Mouse (Mus musculus) neural tube, embryonic 12.5 days (tissue): Measurements from ENCODE around the gene Ppme1. TPM values are rescaled to one million over a fixed set of nuclear protein-coding genes. Genes with fewer than 3 reads are reported as not detected.

Source experiments
- ATAC-seq: fragments of 200-750 bp; cut with Nextera tagmentation; 2 replicates; pipeline ENCODE4 v1.8.0; 2017; ENCODE audit warnings: low read depth, mild to moderate bottlenecking, moderate TSS enrichment, moderate library complexity; ENCODE audit not compliant: low FRiP score
- H3K27ac ChIP-seq: fragments of 300-500 bp; sonication (generic); 2 replicates; pipeline ENCODE4 v1.5.1; 2016
- H3K27me3 ChIP-seq: fragments of 300-500 bp; sonication (generic); replicated peaks from 2 replicates; pipeline ENCODE4 v1.6.1; 2016; ENCODE audit warnings: mild to moderate bottlenecking
- H3K36me3 ChIP-seq: fragments of 300-500 bp; sonication (generic); 2 replicates; pipeline ENCODE4 v1.6.1; 2016; ENCODE audit warnings: mild to moderate bottlenecking
- H3K4me1 ChIP-seq: fragments of 300-500 bp; sonication (generic); 2 replicates; pipeline ENCODE4 v1.6.1; 2016
- H3K4me2 ChIP-seq: fragments of 300-500 bp; sonication (generic); replicated peaks from 2 replicates; pipeline ENCODE4 v1.6.1; 2016; ENCODE audit warnings: mild to moderate bottlenecking
- H3K4me3 ChIP-seq: fragments of 300-500 bp; sonication (generic); 2 replicates; pipeline ENCODE4 v1.5.1; 2016
- H3K9ac ChIP-seq: fragments of 300-500 bp; sonication (generic); 2 replicates; pipeline ENCODE4 v1.6.1; 2016; ENCODE audit warnings: mild to moderate bottlenecking
- H3K9me3 ChIP-seq: fragments of 300-500 bp; sonication (generic); 2 replicates; pipeline ENCODE4 v1.6.1; 2016; ENCODE audit warnings: mild to moderate bottlenecking
- WGBS: fragments of 180-500 bp; shearing (Covaris S2); methylation state at CpG from one replicate; pipeline ENCODE4 v1.1.7; 2016; 5-methylcytosine and 5-hydroxymethylcytosine counted together
- polyA plus RNA-seq: library from polyadenylated mRNA; unstranded; fragments of >200 nt; fragmentation: Nextera tagmentation; extraction: Ambion mirVana; gene quantifications from 2 replicates; pipeline ENCODE4 v1.2.1, GENCODE M21; 2016

Ppme1 gene
- polyA plus RNA-seq, 1 experiment from 2014 or later, result 127 TPM

DNA sequence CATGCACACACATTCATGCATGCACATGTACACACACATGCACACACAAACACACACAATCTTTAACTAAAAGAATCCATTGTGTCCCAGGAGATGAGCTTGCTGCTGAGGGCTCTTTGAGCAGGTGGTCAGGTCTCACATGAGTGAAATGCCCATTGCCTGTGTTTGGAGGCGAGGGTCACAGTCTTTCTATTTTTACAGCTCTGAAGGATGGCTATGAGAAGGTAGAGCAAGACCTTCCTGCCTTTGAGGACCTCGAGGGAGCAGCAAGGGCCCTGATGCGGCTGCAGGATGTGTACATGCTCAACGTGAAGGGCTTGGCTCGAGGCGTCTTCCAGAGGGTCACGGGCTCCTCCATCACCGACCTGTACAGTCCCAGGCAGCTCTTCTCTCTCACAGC is 78.6 kb downstream of the Ppme1 start:
- peaks cover 6% of the 10 kb centered on the region for H3K4me1 ChIP-seq
- no peaks in the 10 kb centered on the region for H3K27me3 ChIP-seq
- ATAC-seq, result no peak
- no peaks in the 10 kb centered on the region for H3K36me3 ChIP-seq
- no peak overlapping the region for H3K4me2 ChIP-seq
- no peak overlapping the region for H3K27ac ChIP-seq
- H3K9ac ChIP-seq, result no peak overlapping the region
- WGBS, result 89% methylated on average over 8 of the region's 8 CpGs
- H3K4me3 ChIP-seq, result no peak overlapping the region
- no peaks in the 10 kb centered on the region for H3K9me3 ChIP-seq

DNA sequence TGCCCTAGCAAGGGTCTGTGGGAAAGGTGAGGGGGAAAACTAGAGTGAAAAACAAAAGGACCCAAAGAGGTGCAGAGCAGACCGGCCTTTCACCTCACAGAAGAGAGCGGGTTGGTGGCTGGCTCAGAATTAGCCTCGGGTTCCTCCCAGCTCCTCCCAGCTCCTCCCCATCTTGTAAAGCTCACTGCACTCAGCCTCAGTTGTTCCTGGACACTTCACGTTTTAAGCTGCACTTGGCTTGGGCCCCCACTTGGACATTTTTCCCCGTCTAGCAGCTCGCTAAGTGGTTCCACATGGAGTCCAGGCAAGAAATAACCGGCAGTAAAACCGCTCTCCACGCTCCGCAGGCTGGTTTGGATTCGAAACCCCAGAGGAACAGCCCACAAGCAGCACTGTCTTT is 83.5 kb downstream of the Ppme1 start:
- peak overlapping the region; percentile 43 for H3K4me2 ChIP-seq
- no peak overlapping the region for H3K9ac ChIP-seq
- H3K27me3 ChIP-seq, result peaks cover 18% of the 10 kb centered on the region
- no peak overlapping the region for H3K4me3 ChIP-seq
- ATAC-seq, result 0 out of 2 replicates have a peak, but pooled peaks have one; percentile 18
- H3K4me1 ChIP-seq, result peaks cover 29% of the 10 kb centered on the region
- H3K27ac ChIP-seq, result peak overlapping the region; percentile 63
- H3K9me3 ChIP-seq, result no peaks in the 10 kb centered on the region
- 31% methylated on average over 11 of the region's 11 CpGs for WGBS
- no peaks in the 10 kb centered on the region for H3K36me3 ChIP-seq

DNA sequence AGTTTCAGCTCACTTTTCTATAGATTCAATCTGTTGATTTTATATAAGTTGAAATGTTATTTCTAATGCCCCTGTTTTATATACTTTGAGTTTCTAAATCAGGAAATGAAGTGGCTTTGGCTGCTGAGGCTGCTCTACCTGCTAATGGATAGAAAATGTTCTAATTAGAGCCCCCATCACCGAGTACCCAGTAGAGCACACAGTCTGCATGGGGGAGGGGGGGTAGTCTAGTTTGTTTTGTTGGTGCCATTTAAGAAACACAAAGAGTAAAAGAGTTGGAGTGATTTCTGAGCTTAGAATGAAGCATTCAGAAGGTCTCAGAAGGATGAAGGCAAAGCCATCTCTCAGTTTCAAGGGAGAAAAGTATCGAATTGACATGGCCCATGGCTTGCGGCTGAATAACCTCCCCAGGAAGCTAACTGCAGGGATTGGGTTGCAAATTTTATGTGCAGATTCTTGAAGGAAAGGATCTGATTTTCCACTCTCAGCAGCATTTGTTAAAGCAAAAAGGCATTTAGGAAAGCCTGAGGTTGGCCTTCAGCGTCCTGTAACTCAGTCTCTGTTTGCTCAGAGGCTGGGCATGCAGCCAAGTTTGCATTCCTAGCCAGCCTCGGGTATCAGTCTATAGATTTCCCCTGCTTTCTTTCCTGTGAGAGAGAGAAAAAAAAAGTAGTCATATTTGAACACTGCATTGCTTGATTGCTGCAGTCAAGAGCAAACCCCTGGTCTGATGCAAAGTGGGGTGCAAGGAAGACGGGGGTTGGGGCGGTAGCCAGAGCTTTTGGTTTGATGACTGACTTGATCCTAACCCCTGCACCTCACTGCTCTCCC is 84.1 kb downstream of the Ppme1 start:
- ATAC-seq, result peak; percentile 48; the same call in 1 of the 2 replicates
- Histone ChIP-seq H3K4me1 (peaks cover 29% of the 10 kb centered on the region), H3K27me3 (peaks cover 18% of the 10 kb centered on the region), H3K27ac (peak overlapping the region; percentile 63), H3K4me3 (no peak overlapping the region), H3K4me2 (peak overlapping the region; percentile 43), H3K9me3 (no peaks in the 10 kb centered on the region), H3K36me3 (no peaks in the 10 kb centered on the region), H3K9ac (no peak overlapping the region)
- WGBS, result 16% methylated on average over 7 of the region's 7 CpGs

DNA sequence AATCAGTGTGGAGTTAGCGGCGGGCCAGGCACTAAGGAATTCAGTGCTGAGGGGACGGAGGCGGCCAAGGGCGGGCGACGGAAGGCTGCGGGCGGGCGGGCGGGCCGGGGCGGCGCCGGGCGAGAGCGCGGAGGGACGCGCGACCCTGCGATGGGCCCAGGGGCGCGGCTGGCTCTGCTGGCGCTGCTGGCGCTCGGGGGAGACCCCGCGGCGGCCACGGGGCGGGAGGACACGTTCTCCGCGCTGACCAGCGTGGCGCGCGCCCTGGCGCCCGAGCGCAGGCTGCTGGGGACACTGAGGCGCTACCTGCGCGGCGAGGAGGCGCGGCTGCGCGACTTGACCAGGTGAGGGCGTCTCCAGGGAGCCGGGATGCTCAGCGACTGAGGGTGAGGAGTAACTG is 86.7 kb downstream of the Ppme1 start, which contains the start of gene P4ha3:
Gene P4ha3, plus strand, starts transcription at position 138 of the 400 bp plus-strand sequence.
- Histone ChIP-seq H3K27me3 (peaks cover 18% of the 10 kb centered on the region), H3K4me2 (peak within 1 kb of the TSS; percentile 98), H3K4me1 (peaks cover 29% of the 10 kb centered on the region), H3K9me3 (no peaks in the 10 kb centered on the region), H3K36me3 (no peaks in the 10 kb centered on the region), H3K9ac (peak within 1 kb of the TSS; percentile 75), H3K4me3 (peak within 1 kb of the TSS; percentile 59), H3K27ac (no peak within 1 kb of the TSS)
- no peak; the same call in 1 of the 2 replicates for ATAC-seq
- under 1% methylated on average over 53 of the region's 53 CpGs for WGBS

DNA sequence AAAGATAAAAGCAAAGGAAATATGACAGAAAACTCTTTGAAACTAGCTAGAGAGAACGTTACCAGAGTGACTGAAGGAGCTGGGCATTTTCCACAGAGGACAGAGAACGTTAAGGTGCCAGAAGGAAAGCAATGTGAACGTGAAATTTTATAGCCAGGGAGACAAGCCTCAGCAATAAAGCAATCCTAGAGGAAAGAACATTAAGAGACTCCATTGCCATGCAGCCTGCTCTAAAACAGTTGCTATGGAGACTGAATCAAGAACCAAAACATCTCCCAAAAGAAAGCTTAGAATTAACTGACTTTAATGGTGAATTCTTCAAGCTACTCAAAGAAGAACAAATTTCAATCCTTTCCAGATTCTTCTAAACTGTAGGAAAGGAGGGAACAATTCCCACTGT is 88.8 kb downstream of the Ppme1 start:
- Histone ChIP-seq H3K9me3 (no peaks in the 10 kb centered on the region), H3K36me3 (no peaks in the 10 kb centered on the region), H3K27ac (no peak overlapping the region), H3K4me3 (no peak overlapping the region), H3K4me1 (peaks cover 20% of the 10 kb centered on the region), H3K9ac (no peak overlapping the region), H3K27me3 (peaks cover 18% of the 10 kb centered on the region), H3K4me2 (no peak overlapping the region)
- no peak for ATAC-seq
- WGBS, result 13% methylated on average over 3 of the region's 3 CpGs

DNA sequence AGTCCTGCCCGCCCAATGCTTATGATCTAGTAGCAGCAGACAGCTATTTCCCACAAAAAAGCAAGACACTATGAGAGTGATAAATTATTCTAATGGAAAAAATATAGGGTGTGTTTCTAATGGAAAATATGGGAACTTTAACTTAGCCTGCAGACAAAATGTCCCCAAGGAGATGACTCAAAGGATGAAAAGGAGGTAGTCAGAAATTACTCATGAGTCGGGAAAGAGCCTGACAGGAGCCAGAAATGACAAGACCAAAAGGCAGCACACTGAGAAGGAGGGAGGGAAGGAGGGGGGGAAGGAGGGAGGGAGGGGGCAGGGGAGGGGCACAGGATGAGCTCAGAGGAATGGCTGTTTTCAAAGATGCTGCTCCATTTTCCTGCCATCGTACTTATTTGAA is 90.5 kb downstream of the Ppme1 start:
- Histone ChIP-seq H3K4me3 (no peak overlapping the region), H3K4me2 (no peak overlapping the region), H3K36me3 (no peaks in the 10 kb centered on the region), H3K9me3 (no peaks in the 10 kb centered on the region), H3K4me1 (peaks cover 12% of the 10 kb centered on the region), H3K27me3 (peaks cover 18% of the 10 kb centered on the region), H3K9ac (no peak overlapping the region), H3K27ac (no peak overlapping the region)
- ATAC-seq, result no peak
- 29% methylated on average over 3 of the region's 3 CpGs for WGBS

DNA sequence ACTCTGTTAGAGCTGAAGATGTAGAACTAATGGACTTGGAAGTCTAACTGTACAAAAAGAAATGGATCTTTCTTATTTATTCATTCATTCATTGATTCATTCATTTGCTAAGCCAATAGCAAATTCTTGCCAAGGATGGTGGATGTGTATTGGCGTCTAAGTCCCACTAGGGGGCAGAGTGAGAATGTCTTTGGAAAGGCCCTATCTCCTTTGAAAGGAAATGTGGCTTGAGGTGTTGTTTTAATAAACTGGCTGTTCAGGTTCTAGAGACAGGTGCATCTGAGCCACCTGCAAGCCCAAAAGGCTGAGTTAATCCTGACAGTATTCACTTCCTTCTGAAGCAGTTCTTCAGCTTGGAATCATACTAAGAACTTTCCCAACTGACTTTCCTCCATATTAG is 92.3 kb downstream of the Ppme1 start:
- no peaks in the 10 kb centered on the region; the same call in 1 of the 2 replicates for H3K36me3 ChIP-seq
- 0% methylated on average over 1 of the region's 1 CpGs for WGBS
- H3K9ac ChIP-seq, result no peak overlapping the region
- no peak overlapping the region for H3K4me2 ChIP-seq
- no peaks in the 10 kb centered on the region; the same call in 1 of the 2 replicates for H3K4me1 ChIP-seq
- no peak for ATAC-seq
- no peaks in the 10 kb centered on the region for H3K9me3 ChIP-seq
- H3K27ac ChIP-seq, result no peak overlapping the region
- H3K4me3 ChIP-seq, result no peak overlapping the region
- peaks cover 2% of the 10 kb centered on the region; the same call in 1 of the 2 replicates for H3K27me3 ChIP-seq

Other genes with a start within 250 kb of the Ppme1 start
- 15.4 and 16.2 TPM in 2 replicates for gene Lipt2, start 213.0 kb downstream of the Ppme1 start, polyA plus RNA-seq
- 1.4 and 1.6 TPM in 2 replicates for gene Kcne3, start 195.8 kb downstream of the Ppme1 start, polyA plus RNA-seq
- 11.4 and 12.0 TPM in 2 replicates for gene Pgm2l1, start 144.9 kb downstream of the Ppme1 start, polyA plus RNA-seq
- gene P4ha3, start 86.8 kb downstream of the Ppme1 start, polyA plus RNA-seq, result 4.3 and 5.9 TPM in 2 replicates
- 28.9 and 30.0 TPM in 2 replicates for gene C2cd3, start 74 bp downstream of the Ppme1 start, polyA plus RNA-seq
- not detected in 2 replicates for gene Ucp3, start 100.7 kb upstream of the Ppme1 start, polyA plus RNA-seq
- gene Ucp2, start 121.0 kb upstream of the Ppme1 start, polyA plus RNA-seq, result 110 and 111 TPM in 2 replicates
- gene Dnajb13, start 142.7 kb upstream of the Ppme1 start, polyA plus RNA-seq, result 0.56 and 0.78 TPM in 2 replicates
- gene Coa4, start 164.8 kb upstream of the Ppme1 start, polyA plus RNA-seq, result 16.3 and 17.5 TPM in 2 replicates
- 196 and 227 TPM in 2 replicates for gene Rab6a, start 235.1 kb upstream of the Ppme1 start, polyA plus RNA-seq
- 68.5 and 69.9 TPM in 2 replicates for gene Mrpl48, start 236.0 kb upstream of the Ppme1 start, polyA plus RNA-seq